Mouse (Mus musculus): ENCODE results near the gene Pcdh7. TPM values are rescaled to one million over a fixed set of nuclear protein-coding genes. Genes with fewer than 3 reads are reported as not detected.

Gene Pcdh7
- polyA plus RNA-seq, 2 experiments, result 12.5 to 13.7 TPM

- no peak overlapping the region for H3K4me2 ChIP-seq (replicated peaks; ENCODE audit: low read depth, low read length, severe bottlenecking)
- no peaks in the 10 kb centered on the region for H3K4me1 ChIP-seq (ENCODE audit: control insufficient read depth, insufficient read depth, low read length)
- ATAC-seq (ENCODE audit: low FRiP score, low read depth), result no peak
- no peak overlapping the region for H3K4me3 ChIP-seq (replicated peaks; ENCODE audit: low read length)
- H3K9ac ChIP-seq (ENCODE audit: low read depth, low read length, severe bottlenecking), result no peak overlapping the region
- 75% methylated on average over 3 of the region's 3 CpGs for WGBS
- no peak for DNase-seq (ENCODE audit: low spot score)
- no peak for TF ChIP-seq POLR2A (IDR thresholded peaks at IDR 0.05; ENCODE audit: borderline replicate concordance, extremely low read depth, insufficient read depth, insufficient read length)
- no peak overlapping the region for H3K27ac ChIP-seq (replicated peaks; ENCODE audit: low read depth, low read length)
- H3K9me3 ChIP-seq (ENCODE audit: control insufficient read depth, low read length), result no peaks in the 10 kb centered on the region
- H3K27me3 ChIP-seq (ENCODE audit: control insufficient read depth, insufficient read depth, low read length), result no peaks in the 10 kb centered on the region
- no peaks in the 10 kb centered on the region for H3K36me3 ChIP-seq (ENCODE audit: control insufficient read depth, insufficient read depth, low read length)
These were observed 64.8 kb downstream of the Pcdh7 start for GRCm38 (mm10) chr5:57782546-57782945.

GRCm38 (mm10) chr5:57788775-57789509 lies 71.2 kb downstream of the Pcdh7 start:
- Histone ChIP-seq H3K27me3 (ENCODE audit: control insufficient read depth, insufficient read depth, low read length) (no peaks in the 10 kb centered on the region), H3K27ac (replicated peaks; ENCODE audit: low read depth, low read length) (no peak overlapping the region), H3K4me3 (replicated peaks; ENCODE audit: low read length) (no peak overlapping the region), H3K9me3 (ENCODE audit: control insufficient read depth, low read length) (no peaks in the 10 kb centered on the region), H3K4me2 (replicated peaks; ENCODE audit: low read depth, low read length, severe bottlenecking) (no peak overlapping the region), H3K36me3 (ENCODE audit: control insufficient read depth, insufficient read depth, low read length) (no peaks in the 10 kb centered on the region), H3K4me1 (ENCODE audit: control insufficient read depth, insufficient read depth, low read length) (no peaks in the 10 kb centered on the region), H3K9ac (ENCODE audit: low read depth, low read length, severe bottlenecking) (no peak overlapping the region)
- DNase-seq (ENCODE audit: low spot score) (no peak), ATAC-seq (ENCODE audit: low FRiP score, low read depth) (no peak)
- 51% methylated on average over 4 of the region's 4 CpGs for WGBS
- no peak for TF ChIP-seq POLR2A (IDR thresholded peaks at IDR 0.05; ENCODE audit: borderline replicate concordance, extremely low read depth, insufficient read depth, insufficient read length)

GRCm38 (mm10) chr5:57796337-57796736 lies 78.6 kb downstream of the Pcdh7 start:
- no peak overlapping the region for H3K4me3 ChIP-seq (replicated peaks; ENCODE audit: low read length)
- no peak overlapping the region for H3K4me2 ChIP-seq (replicated peaks; ENCODE audit: low read depth, low read length, severe bottlenecking)
- no peak overlapping the region for H3K27ac ChIP-seq (replicated peaks; ENCODE audit: low read depth, low read length)
- ATAC-seq (ENCODE audit: low FRiP score, low read depth) (no peak), DNase-seq (ENCODE audit: low spot score) (no peak)
- no peaks in the 10 kb centered on the region for H3K36me3 ChIP-seq (ENCODE audit: control insufficient read depth, insufficient read depth, low read length)
- no peak overlapping the region for H3K9ac ChIP-seq (ENCODE audit: low read depth, low read length, severe bottlenecking)
- H3K27me3 ChIP-seq (ENCODE audit: control insufficient read depth, insufficient read depth, low read length), result no peaks in the 10 kb centered on the region
- no peaks in the 10 kb centered on the region for H3K4me1 ChIP-seq (ENCODE audit: control insufficient read depth, insufficient read depth, low read length)
- no peak for TF ChIP-seq POLR2A (IDR thresholded peaks at IDR 0.05; ENCODE audit: borderline replicate concordance, extremely low read depth, insufficient read depth, insufficient read length)
- H3K9me3 ChIP-seq (ENCODE audit: control insufficient read depth, low read length), result no peaks in the 10 kb centered on the region

GRCm38 (mm10) chr5:57797951-57798670 lies 80.3 kb downstream of the Pcdh7 start:
- Histone ChIP-seq H3K9ac (ENCODE audit: low read depth, low read length, severe bottlenecking) (no peak overlapping the region), H3K27ac (replicated peaks; ENCODE audit: low read depth, low read length) (no peak overlapping the region), H3K36me3 (ENCODE audit: control insufficient read depth, insufficient read depth, low read length) (no peaks in the 10 kb centered on the region), H3K4me1 (ENCODE audit: control insufficient read depth, insufficient read depth, low read length) (no peaks in the 10 kb centered on the region), H3K9me3 (ENCODE audit: control insufficient read depth, low read length) (no peaks in the 10 kb centered on the region), H3K27me3 (ENCODE audit: control insufficient read depth, insufficient read depth, low read length) (no peaks in the 10 kb centered on the region), H3K4me2 (replicated peaks; ENCODE audit: low read depth, low read length, severe bottlenecking) (no peak overlapping the region), H3K4me3 (replicated peaks; ENCODE audit: low read length) (no peak overlapping the region)
- ATAC-seq (ENCODE audit: low FRiP score, low read depth) (no peak), DNase-seq (ENCODE audit: low spot score) (no peak)
- WGBS, result 83% methylated on average over 7 of the region's 7 CpGs
- no peak for TF ChIP-seq POLR2A (IDR thresholded peaks at IDR 0.05; ENCODE audit: borderline replicate concordance, extremely low read depth, insufficient read depth, insufficient read length)

DNA sequence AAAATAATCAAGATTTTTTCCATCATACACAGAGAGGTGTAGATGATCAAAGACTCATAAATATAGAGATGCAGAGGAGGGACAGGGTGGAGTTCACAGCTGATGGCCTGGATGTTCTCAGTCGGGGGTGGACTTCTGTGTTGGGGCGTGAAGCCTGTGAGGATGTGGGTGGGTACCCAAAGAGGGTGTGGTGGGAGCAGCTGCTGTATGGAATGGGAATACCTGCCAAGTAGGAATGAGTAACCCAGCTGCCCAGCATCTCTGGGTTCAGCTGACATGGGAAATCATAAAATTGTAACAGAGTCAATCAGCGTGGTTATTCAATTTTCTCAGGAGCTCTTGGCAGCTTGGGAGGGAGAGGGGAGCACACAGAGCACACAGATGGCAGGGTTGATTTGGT lies 85.3 kb downstream of the Pcdh7 start:
- Histone ChIP-seq H3K9ac (ENCODE audit: low read depth, low read length, severe bottlenecking) (no peak overlapping the region), H3K9me3 (ENCODE audit: control insufficient read depth, low read length) (no peaks in the 10 kb centered on the region), H3K27me3 (ENCODE audit: control insufficient read depth, insufficient read depth, low read length) (no peaks in the 10 kb centered on the region), H3K4me3 (replicated peaks; ENCODE audit: low read length) (no peak overlapping the region), H3K4me2 (replicated peaks; ENCODE audit: low read depth, low read length, severe bottlenecking) (no peak overlapping the region), H3K27ac (replicated peaks; ENCODE audit: low read depth, low read length) (no peak overlapping the region), H3K4me1 (ENCODE audit: control insufficient read depth, insufficient read depth, low read length) (no peaks in the 10 kb centered on the region), H3K36me3 (ENCODE audit: control insufficient read depth, insufficient read depth, low read length) (no peaks in the 10 kb centered on the region)
- TF ChIP-seq POLR2A (IDR thresholded peaks at IDR 0.05; ENCODE audit: borderline replicate concordance, extremely low read depth, insufficient read depth, insufficient read length), result no peak
- DNase-seq (ENCODE audit: low spot score) (no peak), ATAC-seq (ENCODE audit: low FRiP score, low read depth) (no peak)
- WGBS, result 53% methylated on average over 3 of the region's 3 CpGs

Data from limb, embryonic 14.5 days (tissue).